Mouse (Mus musculus) MEL (cell line): ENCODE results near the gene Gtf3c3. TPM values are rescaled to one million over a fixed set of nuclear protein-coding genes. Genes with fewer than 3 reads are reported as not detected.

ENCODE experiments used
- DNase-seq: peaks from one replicate; pipeline ENCODE4 v3.0.0; 2011; ENCODE audit warnings: low read depth, low spot score
- H3K27ac ChIP-seq: 2 replicates; pipeline ENCODE4 v1.5.1; 2012; ENCODE audit warnings: low read depth, mild to moderate bottlenecking, control low read depth, low read length, moderate library complexity; ENCODE audit not compliant: control insufficient read depth
- H3K27me3 ChIP-seq, 2 experiments: fragments of 150-350 bp in 1 of 2; sonication (generic) in 1 of 2; 2 replicates each; pipeline ENCODE4 v1.6.1; 2012; ENCODE audit warnings: low read length in 2 of 2, mild to moderate bottlenecking in 2 of 2, improper control_type of control experiment in 1 of 2, moderate library complexity in 1 of 2; ENCODE audit not compliant: insufficient read depth in 2 of 2, control insufficient read depth in 1 of 2
- H3K36me3 ChIP-seq, 2 experiments: 2 replicates each; pipeline ENCODE4 v1.6.1; 2012 to 2014; ENCODE audit warnings: low read length in 2 of 2, improper control_type of control experiment in 1 of 2, inconsistent platforms in 1 of 2, mild to moderate bottlenecking in 1 of 2; ENCODE audit not compliant: insufficient read depth in 2 of 2, control insufficient read depth in 1 of 2
- H3K4me1 ChIP-seq, 2 experiments: fragments of 150-350 bp in 1 of 2; sonication (generic) in 1 of 2; 2 replicates each; pipeline ENCODE4 v1.6.1; 2012; ENCODE audit warnings: low read length in 2 of 2, improper control_type of control experiment in 1 of 2, mild to moderate bottlenecking in 1 of 2; ENCODE audit not compliant: insufficient read depth in 2 of 2, control insufficient read depth in 1 of 2
- H3K4me3 ChIP-seq, 2 experiments: fragments of 150-350 bp in 1 of 2; sonication (generic) in 1 of 2; 2 replicates each; pipeline ENCODE4 v1.5.1; 2012; ENCODE audit warnings: low read depth in 2 of 2, low read length in 2 of 2, mild to moderate bottlenecking in 2 of 2, moderate library complexity in 2 of 2, control low read depth in 1 of 2, improper control_type of control experiment in 1 of 2; ENCODE audit not compliant: control insufficient read depth in 1 of 2, insufficient read depth in 1 of 2
- H3K79me2 ChIP-seq: 2 replicates; pipeline ENCODE4 v1.6.1; 2012; ENCODE audit warnings: mild to moderate bottlenecking, low read length, moderate library complexity; ENCODE audit not compliant: control insufficient read depth, poor library complexity, insufficient read depth
- H3K9ac ChIP-seq: 2 replicates; pipeline ENCODE4 v1.6.1; 2012; ENCODE audit warnings: low read depth, mild to moderate bottlenecking, control low read depth, low read length, moderate library complexity; ENCODE audit not compliant: control insufficient read depth, poor library complexity, severe bottlenecking
- H3K9me3 ChIP-seq: fragments of 150-350 bp; sonication (generic); replicated peaks from 2 replicates; pipeline ENCODE4 v1.6.1; 2012; ENCODE audit warnings: mild to moderate bottlenecking, low read length, improper control_type of control experiment, moderate library complexity; ENCODE audit not compliant: insufficient read depth
- BHLHE40 ChIP-seq: IDR thresholded peaks from 2 replicates; pipeline ENCODE4 v1.6.1; 2012; ENCODE audit warnings: low read depth, mild to moderate bottlenecking, inconsistent platforms, low read length, improper control_type of control experiment, borderline replicate concordance
- CHD1 ChIP-seq: IDR thresholded peaks from 2 replicates; pipeline ENCODE4 v1.6.1; 2012; ENCODE audit warnings: low read depth, mild to moderate bottlenecking, inconsistent platforms, low read length, improper control_type of control experiment
- CHD2 ChIP-seq: IDR thresholded peaks from 2 replicates; pipeline ENCODE4 v1.6.1; 2011; ENCODE audit warnings: low read length, improper control_type of control experiment
- ETS1 ChIP-seq: IDR thresholded peaks from 2 replicates; pipeline ENCODE4 v1.6.1; 2012; ENCODE audit warnings: low read depth, mild to moderate bottlenecking, inconsistent platforms, low read length, improper control_type of control experiment, moderate library complexity
- GABPA ChIP-seq: IDR thresholded peaks from 2 replicates; pipeline ENCODE4 v1.6.1; 2012; ENCODE audit warnings: low read depth, mild to moderate bottlenecking, inconsistent platforms, low read length, improper control_type of control experiment, moderate library complexity
- GATA1 ChIP-seq: IDR thresholded peaks from 2 replicates; pipeline ENCODE4 v1.6.1; 2011; ENCODE audit warnings: low read depth, low read length, improper control_type of control experiment
- JUND ChIP-seq: IDR thresholded peaks from 2 replicates; pipeline ENCODE4 v1.6.1; 2011; ENCODE audit warnings: low read depth, mild to moderate bottlenecking, improper control_type of control experiment, low read length
- MAFK ChIP-seq: IDR thresholded peaks from 2 replicates; pipeline ENCODE4 v1.6.1; 2011; ENCODE audit warnings: low read depth, mild to moderate bottlenecking, low read length, improper control_type of control experiment, borderline replicate concordance
- MAZ ChIP-seq: IDR thresholded peaks from 2 replicates; pipeline ENCODE4 v1.6.1; 2012; ENCODE audit warnings: low read depth, mild to moderate bottlenecking, inconsistent platforms, low read length, improper control_type of control experiment
- MYC ChIP-seq: IDR thresholded peaks from 2 replicates; pipeline ENCODE4 v1.6.1; 2011; ENCODE audit warnings: low read depth, mild to moderate bottlenecking, low read length, improper control_type of control experiment, moderate library complexity
- POLR2AphosphoS5 ChIP-seq: IDR thresholded peaks from 2 replicates; pipeline ENCODE4 v1.6.1; 2012; ENCODE audit warnings: low read depth, borderline replicate concordance, mild to moderate bottlenecking, inconsistent platforms, low read length, moderate library complexity, mixed read lengths
- RCOR1 ChIP-seq: IDR thresholded peaks from 2 replicates; pipeline ENCODE4 v1.6.1; 2012; ENCODE audit warnings: low read depth, mild to moderate bottlenecking, inconsistent platforms, low read length, improper control_type of control experiment
- SIN3A ChIP-seq: IDR thresholded peaks from 2 replicates; pipeline ENCODE4 v1.6.1; 2012; ENCODE audit warnings: low read length, improper control_type of control experiment, inconsistent platforms
- SMC3 ChIP-seq: IDR thresholded peaks from 2 replicates; pipeline ENCODE4 v1.6.1; 2011; ENCODE audit warnings: low read depth, low read length, improper control_type of control experiment
- TAL1 ChIP-seq: IDR thresholded peaks from 2 replicates; pipeline ENCODE4 v1.6.1; 2012; ENCODE audit warnings: mild to moderate bottlenecking, inconsistent platforms, low read length, moderate library complexity, mixed read lengths
- UBTF ChIP-seq: IDR thresholded peaks from 2 replicates; pipeline ENCODE4 v1.6.1; 2012; ENCODE audit warnings: low read depth, mild to moderate bottlenecking, inconsistent platforms, low read length, improper control_type of control experiment, moderate library complexity, borderline replicate concordance; ENCODE audit not compliant: insufficient read depth
- USF1 ChIP-seq: IDR thresholded peaks from 2 replicates; pipeline ENCODE4 v1.6.1; 2014; ENCODE audit warnings: low read depth, mild to moderate bottlenecking, inconsistent platforms, low read length, improper control_type of control experiment, moderate library complexity
- USF2 ChIP-seq, 2 experiments: IDR thresholded peaks; 2 replicates each; pipeline ENCODE4 v1.6.1; 2011 to 2012; ENCODE audit warnings: improper control_type of control experiment in 2 of 2, low read length in 2 of 2, borderline replicate concordance in 1 of 2, inconsistent platforms in 1 of 2, low read depth in 1 of 2, mild to moderate bottlenecking in 1 of 2; ENCODE audit not compliant: insufficient read depth in 1 of 2
- polyA plus RNA-seq, 2 experiments: library from polyadenylated mRNA; stranded (reverse) in 1 of 2; unstranded in 1 of 2; fragments of >175 nt in 1 of 2; fragments of >200 nt in 1 of 2; gene quantifications; 2 replicates each; pipeline versions ENCODE4 v1.2.1 to v1.2.4; 2012; ENCODE audit warnings: low replicate concordance in 2 of 2, low read depth in 1 of 2; ENCODE audit not compliant: insufficient read length in 2 of 2, insufficient read depth in 1 of 2, missing spikeins in 1 of 2
- total RNA-seq: library from RNA; depleted of rRNA; stranded (reverse); fragments of 300-350 nt; gene quantifications from 2 replicates; pipeline ENCODE4 v1.2.3, GENCODE M21; 2012

The Gtf3c3 gene
- total and polyA plus RNA-seq, 3 experiments: 12.1 to 13.8 TPM; not detected in 1

GRCm38 (mm10) chr1:54448833-54449232, 10.1 kb upstream of the Gtf3c3 start:
- Histone ChIP-seq H3K27ac (no peak overlapping the region), H3K9me3 (no peaks in the 10 kb centered on the region), H3K4me3 (no peak overlapping the region), H3K9ac (no peak overlapping the region), H3K79me2 (no peaks in the 10 kb centered on the region), H3K27me3 (peaks cover 0 to 4% of the 10 kb centered on the region in 2 experiments; a peak in 2 of 4 replicates), H3K36me3 (no peaks in the 10 kb centered on the region), H3K4me1 (no peaks in the 10 kb centered on the region)
- DNase-seq: no peak
- TF ChIP-seq USF1: no peak
- TF ChIP-seq MAZ: no peak
- no peak for TF ChIP-seq CHD1
- TF ChIP-seq ETS1: no peak
- no peak for TF ChIP-seq UBTF
- TF ChIP-seq JUND: no peak
- no peak for TF ChIP-seq CHD2
- no peak for TF ChIP-seq GABPA
- no peak for TF ChIP-seq USF2 (IDR thresholded peaks at IDR 0.05; ENCODE audit: borderline replicate concordance in 1 of 2, insufficient read depth in 1 of 2, low read depth in 1 of 2, low read length in 2 of 2)
- TF ChIP-seq MYC: no peak
- TF ChIP-seq MAFK: no peak
- TF ChIP-seq SIN3A: no peak
- TF ChIP-seq SMC3: no peak
- no peak for TF ChIP-seq BHLHE40
- no peak for TF ChIP-seq TAL1
- no peak for TF ChIP-seq GATA1

- TF ChIP-seq RCOR1 (no peak), GATA1 (no peak), MAFK (no peak), JUND (no peak), POLR2AphosphoS5 (no peak), CHD2 (no peak)
- TF ChIP-seq, all 39 proteins: peak for 0
- no peaks in the 10 kb centered on the region for H3K9me3 ChIP-seq
- DNase-seq: no peak
Measured at GRCm38 (mm10) chr1:54443641-54444040, 4.9 kb upstream of the Gtf3c3 start.

More at GRCm38 (mm10) chr1:54443641-54444040, 4.9 kb upstream of the Gtf3c3 start:
- Histone ChIP-seq H3K36me3 (no peaks in the 10 kb centered on the region), H3K9ac (no peak overlapping the region), H3K4me3 (no peak overlapping the region), H3K79me2 (peaks cover 2% of the 10 kb centered on the region; the same call in 1 of the 2 replicates), H3K4me1 (no peaks in the 10 kb centered on the region; a peak in 1 of 4 replicates), H3K27ac (no peak overlapping the region), H3K27me3 (peaks cover 0 to 4% of the 10 kb centered on the region in 2 experiments; a peak in 2 of 4 replicates)
